Mouse (Mus musculus) fibroblast of lung, adult 2 months (primary cell): ENCODE measurements around the gene Stx18.

ENCODE experiments used
- DNase-seq: peaks from one replicate; pipeline ENCODE4 v3.0.0-alpha.2; 2011; ENCODE audit warnings: low read depth

The Stx18 gene

DNA sequence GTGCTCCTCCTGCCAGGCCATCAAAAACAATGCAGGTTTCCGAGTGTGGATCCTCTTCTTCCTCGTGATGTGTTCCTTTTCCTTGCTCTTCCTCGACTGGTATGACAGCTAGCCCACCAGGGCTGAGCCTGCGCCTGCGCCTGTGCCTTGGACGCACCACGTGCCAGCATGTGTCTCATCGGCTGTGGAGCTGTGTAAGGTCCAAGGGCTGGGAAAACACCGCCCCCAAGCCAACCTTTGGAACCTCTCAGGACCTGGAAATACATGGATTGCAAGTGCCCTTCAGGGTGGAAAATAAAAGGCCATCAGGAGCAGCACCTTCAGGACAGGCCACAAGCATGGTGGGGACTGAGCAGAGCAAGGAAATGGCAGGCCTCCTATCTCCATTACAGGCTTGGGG is 97.7 kb downstream of the Stx18 start:
- no peak for DNase-seq

DNA sequence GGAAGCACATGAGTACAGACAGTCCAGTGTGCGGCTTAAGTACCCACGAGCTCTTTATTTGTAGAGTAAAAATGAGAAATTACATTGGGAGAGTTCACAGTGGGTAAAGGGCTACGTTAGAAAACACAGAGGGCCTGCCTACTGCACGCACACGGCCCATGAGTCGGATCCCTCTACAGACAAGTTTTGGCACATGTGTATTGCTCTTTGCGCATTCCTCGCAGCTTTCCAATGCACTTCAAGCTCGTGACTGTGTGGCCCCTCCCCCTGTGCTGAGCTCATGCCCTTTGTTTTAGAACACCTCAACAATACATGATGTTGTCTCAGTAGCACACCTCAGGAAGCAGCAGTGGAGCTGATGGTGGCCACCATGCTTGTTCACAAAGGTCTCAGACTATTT is 98.6 kb downstream of the Stx18 start:
- no peak for DNase-seq

DNA sequence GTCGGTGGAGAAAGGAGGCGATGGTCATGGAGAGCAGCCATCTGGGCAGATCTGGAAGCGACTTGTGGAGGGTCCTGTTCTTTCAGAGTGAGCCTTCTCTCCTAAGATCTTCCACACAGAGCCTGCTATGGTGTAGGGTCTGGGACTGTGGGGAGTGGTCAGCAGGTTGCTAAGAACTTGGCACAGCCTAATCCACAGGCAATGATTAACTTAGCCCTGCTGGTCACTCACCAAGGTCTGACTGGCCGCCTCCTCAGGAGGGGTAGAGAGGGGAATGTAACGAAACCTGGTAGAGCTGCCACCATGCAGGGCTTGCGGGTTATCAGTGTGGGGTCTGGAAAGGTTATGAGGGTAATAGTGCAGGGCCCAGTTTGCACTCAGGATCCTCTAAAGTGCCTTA is 102.4 kb downstream of the Stx18 start:
- no peak for DNase-seq

DNA sequence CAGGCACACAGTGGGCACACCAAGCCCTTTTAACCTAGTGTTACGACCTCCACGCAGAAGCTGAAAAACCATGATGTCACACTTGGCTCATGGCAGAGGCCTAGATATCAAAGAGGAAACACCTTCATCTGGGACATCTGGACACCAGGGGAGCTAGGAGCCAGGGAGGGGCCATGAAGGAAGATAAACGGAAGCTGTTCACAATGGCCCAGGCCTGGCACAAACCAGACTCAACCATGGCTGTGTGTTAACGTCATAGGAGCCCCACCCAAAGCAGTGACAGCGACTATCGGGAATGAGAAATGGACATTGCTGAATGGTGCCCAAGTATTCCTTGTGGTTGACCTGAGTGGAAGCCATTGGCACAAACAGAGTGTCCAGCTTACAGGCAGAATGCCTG is 108.0 kb downstream of the Stx18 start:
- DNase-seq = peak; percentile 19

DNA sequence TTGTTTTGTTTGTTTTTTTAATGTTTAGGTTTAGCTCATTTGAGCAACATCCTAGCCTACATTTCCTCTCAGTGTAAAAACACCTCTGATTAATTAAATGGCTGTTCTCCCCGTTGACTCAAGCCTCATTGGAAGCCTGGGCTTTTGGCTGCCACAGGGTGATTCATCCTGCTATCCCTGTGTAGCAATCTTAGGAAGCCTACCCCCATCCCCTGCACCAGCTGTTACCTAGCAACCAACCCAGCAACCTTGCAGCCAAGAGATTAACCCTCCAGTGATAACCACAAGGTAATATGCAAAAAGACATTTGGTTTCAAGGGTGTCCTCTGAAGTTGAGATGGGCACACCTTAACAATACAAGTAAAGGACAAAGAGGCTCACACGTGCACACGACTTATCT is 112.7 kb downstream of the Stx18 start:
- peak; percentile 47 for DNase-seq

DNA sequence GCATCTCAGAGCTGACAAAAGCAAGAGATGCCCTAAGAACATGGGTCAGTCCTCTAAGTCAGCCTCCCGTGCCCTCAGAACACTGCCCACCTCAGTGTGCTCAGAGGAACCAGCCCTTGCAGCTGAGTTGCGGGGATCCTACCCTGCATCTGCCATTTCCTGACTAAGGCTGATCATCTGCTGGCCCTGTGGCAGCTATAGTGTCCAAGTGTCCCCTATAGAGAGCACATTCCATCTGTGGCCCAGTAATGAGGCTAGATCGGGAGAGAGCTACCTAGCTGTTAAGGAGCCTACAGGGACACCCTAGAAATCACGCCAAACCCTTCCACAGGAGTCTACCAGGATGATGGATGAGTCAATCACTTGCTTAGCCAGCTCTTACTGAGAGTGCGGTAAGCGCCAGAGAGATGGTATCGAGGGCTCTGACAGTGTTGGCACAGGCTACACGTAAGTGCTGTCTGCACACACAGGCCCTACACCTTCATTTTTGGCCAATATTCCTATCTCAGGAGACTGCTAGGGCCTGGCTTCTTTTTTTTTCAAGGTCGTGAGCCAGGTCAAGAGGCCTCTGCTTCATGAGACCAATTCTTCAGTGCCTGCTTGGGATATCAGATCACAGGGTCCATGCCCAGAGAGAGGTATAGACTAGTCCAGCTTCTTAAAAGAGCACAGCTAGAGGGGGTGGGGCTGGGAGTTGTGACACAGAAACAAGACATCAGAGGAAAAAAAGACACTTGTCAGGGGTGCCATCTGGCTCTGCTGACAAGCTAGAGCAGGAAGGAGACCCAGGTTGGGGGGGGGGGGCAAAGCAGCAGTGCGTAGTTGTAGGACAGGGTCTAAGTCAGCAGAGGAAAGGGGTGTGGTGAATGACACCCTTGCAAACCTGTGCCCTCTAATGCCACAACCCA is 113.9 kb downstream of the Stx18 start:
- DNase-seq = no peak

DNA sequence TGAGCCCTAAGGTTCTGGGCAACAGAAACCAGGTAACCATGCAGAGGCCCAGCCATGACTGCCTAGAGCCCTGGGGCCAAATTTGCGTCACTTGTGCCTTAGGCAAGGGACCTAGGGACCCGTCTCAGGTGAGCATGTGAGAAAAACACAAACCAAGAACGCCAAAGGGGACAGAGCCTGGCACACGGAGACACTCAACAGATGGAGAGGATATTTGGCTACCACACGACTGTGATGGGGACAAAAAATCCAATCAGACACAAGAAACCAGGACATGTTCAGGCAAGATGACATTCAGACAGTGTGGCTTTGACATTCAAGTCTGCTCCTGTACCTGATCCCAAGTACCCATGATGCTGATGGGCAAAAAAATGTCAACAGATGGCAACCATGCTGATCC is 115.1 kb downstream of the Stx18 start:
- no peak for DNase-seq

DNA sequence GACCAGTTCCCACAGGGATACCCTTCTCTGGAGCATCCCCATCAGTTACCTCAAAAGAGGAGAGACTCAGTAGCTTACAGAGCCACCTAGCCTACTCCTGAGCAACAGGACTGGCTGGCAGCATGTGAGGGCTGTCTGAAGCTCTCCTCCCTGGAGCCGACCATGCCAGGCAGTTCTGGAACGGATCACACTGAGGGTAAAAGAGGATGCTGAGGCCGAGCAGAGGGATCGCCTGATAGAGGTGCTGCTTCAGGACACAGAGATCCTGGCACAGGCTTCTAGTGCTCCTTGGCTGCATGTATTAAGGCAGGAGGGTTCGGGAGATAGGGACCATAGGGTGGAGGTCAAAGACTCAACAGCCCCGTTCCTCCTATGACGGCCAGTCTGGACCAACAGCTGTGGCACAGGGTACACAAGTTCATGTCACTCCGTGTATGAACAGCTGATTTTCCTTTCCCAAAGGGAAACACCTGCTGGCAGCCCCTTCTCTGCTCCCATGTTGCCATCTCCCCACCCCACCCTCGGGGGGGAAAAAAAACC is 119.0 kb downstream of the Stx18 start:
- no peak for DNase-seq

DNA sequence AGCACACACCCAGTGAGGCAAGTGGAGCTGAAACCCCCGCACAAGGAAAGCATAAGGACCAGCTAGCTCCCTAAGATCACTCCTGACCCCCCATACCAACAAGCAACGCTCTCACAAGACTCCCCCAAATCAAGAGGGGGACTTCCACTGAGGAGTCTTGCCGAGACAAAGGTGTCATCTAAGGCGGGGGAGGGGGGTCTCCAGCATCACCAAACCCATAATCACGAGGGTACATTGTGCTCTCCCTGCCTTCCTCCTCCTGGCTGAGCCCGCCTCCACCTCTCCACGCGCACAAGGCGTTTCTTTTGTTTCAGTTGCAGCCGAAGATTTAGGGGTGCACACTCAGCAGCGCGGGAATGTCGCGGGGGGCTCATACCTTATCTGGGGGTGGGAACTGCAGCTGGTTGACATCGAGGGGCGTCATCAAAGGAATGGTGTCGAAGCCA is 120.0 kb downstream of the Stx18 start:
- no peak for DNase-seq

DNA sequence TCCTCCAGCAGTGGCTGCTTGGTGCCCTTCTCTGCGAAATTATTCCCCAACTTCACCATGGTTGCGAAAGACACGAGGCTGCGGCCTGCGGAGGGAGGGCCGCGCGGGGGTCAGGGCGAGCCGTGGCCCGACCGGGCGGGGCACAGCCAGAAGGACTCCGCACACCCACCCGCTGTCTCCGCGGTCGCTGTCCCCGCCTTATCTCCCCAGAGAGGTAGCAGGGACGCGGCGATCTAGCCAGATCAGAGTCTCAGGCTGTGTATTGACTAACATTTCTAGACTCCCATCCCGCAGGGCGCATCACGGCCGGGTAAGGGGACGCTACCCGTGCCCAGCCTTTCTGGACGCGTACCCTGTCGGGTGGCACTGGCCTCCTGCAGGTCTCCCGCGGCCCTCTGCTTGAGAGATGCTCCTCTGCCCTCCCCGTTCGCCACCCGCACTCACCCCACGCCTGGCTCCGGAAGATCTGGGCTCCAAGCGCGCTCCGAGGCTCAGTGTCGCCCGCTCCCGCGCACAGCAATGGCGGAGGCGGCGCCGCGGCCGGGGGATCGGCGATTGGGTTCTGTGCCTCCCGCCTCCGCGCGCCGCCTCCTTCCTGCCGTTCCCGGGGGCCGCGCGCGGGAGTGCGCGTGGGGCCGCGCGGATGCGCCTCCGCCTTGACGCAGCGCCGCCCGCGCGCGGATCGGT is 120.5 kb downstream of the Stx18 start:
- no peak for DNase-seq

DNA sequence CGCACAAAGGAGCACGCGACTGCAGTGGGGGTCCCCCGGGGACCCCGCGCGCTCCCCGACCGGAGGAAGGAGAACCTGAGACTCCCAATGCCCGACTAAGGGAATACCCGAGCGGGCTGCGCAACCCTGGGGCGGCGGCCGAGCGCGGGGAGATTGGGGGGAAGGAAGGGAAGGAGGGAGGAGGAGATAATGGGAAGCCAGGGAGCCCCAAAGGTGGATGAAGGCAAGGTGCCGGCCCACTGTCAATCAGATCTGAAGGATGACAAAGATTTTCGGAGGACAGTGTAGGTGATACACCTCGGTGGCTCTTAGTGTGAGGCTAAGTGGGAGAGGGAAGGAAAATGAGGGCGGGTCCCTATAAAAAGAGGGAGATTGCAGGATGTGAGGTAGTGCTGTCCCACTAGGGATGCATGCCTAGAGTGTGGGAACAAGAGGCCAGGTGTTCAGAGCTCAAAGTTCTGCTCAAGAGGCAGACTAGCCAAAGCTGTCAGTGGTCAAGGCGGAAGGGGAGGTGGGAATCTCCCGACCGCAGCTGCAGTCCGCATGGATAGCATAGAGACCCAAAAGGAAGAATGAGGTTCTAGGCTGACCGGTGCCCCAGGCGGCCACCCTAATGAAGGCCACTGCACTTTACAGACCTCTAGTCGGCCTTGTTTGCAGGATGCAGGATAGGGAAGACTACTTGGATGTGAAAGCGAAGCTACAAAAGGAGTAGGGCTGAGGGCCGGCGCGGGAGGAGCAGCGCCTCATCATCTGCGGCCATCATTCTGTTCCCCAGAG is 121.3 kb downstream of the Stx18 start, which contains the start of gene Nsg1:
Gene Nsg1, minus strand, starts transcription at position 274 of the 780 bp plus-strand sequence.
- no peak for DNase-seq

DNA sequence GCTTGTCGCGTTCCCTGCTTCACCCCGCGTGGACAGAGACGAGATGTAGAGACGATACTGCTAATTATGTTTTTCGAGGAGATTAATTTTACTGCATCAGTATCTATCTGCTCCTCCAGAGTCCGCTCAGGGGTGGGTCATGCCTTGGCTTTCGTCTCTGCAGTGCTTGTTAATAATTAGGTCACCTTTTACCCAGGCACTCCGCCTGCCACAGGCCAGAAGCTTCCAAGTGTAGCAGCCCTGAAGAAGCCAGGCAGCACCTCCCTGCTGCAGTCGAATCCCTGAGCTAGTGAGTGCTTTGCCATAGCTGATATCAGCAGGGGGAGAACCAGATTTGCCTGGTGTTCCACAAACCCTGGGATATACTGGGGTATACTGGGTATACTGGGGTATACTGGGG is 130.0 kb downstream of the Stx18 start:
- DNase-seq = no peak

DNA sequence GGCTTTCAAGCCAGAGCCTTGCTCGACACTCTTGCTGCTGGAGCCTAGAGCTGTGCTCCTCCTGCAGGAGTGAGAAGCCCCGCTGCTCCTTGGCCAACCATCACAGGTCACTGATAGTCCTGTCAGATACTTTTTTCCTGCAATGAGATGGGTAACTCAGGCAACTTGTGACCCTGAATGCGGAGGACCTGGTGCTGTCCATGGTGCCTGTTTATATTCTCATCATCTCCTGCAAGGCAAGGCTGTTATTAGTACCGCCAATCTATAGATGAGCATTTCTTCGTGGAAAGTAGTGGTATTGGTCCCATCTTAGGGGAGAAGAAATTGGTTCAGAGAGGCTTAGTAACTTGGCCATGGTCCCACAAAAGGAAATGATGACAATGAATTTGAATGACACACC is 135.2 kb downstream of the Stx18 start:
- DNase-seq = no peak

DNA sequence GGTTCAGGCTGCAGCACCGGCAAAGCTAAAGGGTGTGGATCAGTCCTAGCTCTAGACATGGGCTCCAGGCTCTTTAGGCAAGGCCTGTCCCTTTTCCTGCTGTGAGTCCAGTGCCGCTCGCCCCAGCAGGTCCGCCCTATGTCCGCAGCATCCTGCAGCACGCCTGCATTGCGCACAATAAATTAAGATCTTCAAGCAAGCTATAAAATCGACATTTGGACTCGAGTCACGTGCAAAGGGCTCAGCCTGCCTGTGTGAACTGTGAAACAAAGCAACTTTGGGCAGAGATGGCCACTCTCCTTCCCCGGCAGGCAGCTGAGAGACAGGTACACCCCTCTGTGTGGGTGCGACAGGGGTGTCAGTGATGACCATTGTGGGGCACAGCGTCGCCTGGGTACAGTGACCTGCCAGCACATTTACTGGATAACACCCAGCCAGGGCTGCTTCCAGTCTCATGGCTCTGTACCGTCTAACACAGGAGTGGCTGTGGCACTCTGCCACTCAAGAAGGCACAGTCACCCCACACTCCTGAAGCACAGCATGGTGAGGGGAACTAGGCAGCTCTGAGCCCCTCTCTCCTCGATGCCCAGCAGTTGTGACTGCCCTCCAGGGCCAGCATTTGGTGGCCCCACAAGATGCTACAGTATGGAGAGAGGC is 135.8 kb downstream of the Stx18 start:
- DNase-seq = no peak

DNA sequence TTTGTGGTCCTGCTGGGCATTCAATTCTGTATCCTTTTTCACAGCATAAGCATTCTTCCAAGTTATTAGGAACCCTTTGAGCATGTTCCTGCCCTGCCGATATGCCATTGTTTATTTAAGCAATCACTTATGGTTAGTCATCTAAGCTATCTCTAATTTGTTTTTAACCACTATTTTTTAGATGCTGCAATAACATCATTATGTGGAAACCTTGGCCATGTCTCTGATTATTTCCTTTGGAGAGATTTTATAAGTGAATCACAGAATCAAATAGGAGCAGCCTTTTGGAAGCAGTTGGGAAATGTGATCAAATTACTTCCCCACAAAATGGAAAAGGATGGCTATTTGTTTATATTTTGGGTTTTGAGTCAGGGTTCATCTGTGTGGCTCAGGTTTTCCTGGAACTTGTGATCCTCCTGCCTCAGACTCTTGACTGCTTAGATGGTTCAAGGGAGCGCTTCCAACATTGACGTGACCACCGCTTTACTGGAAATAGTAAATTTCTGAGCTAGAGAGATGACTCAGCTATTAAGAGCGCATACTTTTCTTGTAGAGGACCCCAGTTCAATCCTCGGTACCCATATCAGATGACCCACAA is 146.2 kb downstream of the Stx18 start:
- DNase-seq = peak; percentile 75

DNA sequence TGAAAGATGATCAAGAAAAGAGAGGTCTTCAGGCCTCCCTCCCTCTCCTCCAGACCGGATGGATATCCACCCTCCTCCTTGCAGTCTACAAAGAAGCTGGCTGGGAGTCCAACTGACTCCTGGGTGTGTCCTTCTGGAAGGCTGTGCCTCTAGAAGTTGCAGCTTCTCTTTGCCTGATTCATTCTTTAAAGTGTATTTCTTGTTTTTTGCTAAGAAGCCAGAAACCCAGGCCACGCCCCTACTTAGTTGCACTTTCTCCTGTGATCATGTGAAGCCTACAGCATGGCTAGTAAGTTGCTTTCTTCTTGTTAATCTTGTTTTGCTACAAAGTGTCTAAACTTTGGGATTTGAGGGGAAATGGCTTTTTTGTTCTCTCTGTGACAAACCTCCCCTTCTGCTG is 148.5 kb downstream of the Stx18 start:
- DNase-seq = no peak
